Comparison of ENCODE assay signal across 11 mouse cellular contexts in genomic region chr3:38360421-38360921, GRCm38 (mm10).
DNase-seq lines count a peak whose midpoint lies in the region; ATAC-seq and TF ChIP-seq lines count a peak whose summit lies in the region.
"Had no signal": no experiment of that assay in that cellular context is flagged by ENCODE, and none has a peak within 500 bp of the region (broad histone marks: within the 10 kb centered on the region; RNA-seq: fewer than 3 reads in every experiment).

No protein-coding gene starts in this region.

- TF ChIP-seq CTCF in gastrocnemius, adult 2 months (IDR thresholded peaks at IDR 0.05), result no peak

- DNase-seq in gastrocnemius, adult 2 months, result no peak
- DNase-seq in gastrocnemius, postnatal 36 days, result no peak
- DNase-seq in lung, postnatal 10 days, result peak; percentile 8
- DNase-seq in lung, postnatal 14 days, result no peak
- no peak for DNase-seq in layer of hippocampus, adult 8-10 months (ENCODE audit: low spot score in 2 of 2)
- DNase-seq: gastrocnemius, postnatal 10 days; left cerebral cortex, postnatal 4 days had no signal

- H3K9me3 ChIP-seq in heart, embryonic 15.5 days (replicated peaks), result no peaks in the 10 kb centered on the region
- H3K9me3 ChIP-seq in midbrain, embryonic 13.5 days, result no peaks in the 10 kb centered on the region

- WGBS in heart, embryonic 15.5 days, result 32% methylated on average over 3 of the region's 3 CpGs
- WGBS in midbrain, embryonic 13.5 days, result 27% methylated on average over 3 of the region's 3 CpGs

- no peaks in the 10 kb centered on the region for H3K36me3 ChIP-seq in heart, embryonic 15.5 days
- H3K36me3 ChIP-seq in midbrain, embryonic 13.5 days, result no peaks in the 10 kb centered on the region

- no peak overlapping the region for H3K4me3 ChIP-seq in gastrocnemius, adult 2 months
- no peak overlapping the region for H3K4me3 ChIP-seq in heart, embryonic 15.5 days
- H3K4me3 ChIP-seq in midbrain, embryonic 13.5 days (replicated peaks), result no peak overlapping the region

- no peak for ATAC-seq in heart, embryonic 15.5 days (replicated peaks; ENCODE audit: insufficient number of reproducible peaks, insufficient read depth, low FRiP score, low read depth)
- ATAC-seq in midbrain, embryonic 13.5 days, result 0 out of 2 replicates have a peak, but pooled peaks have one; percentile 17
- ATAC-seq in megakaryocyte progenitor cell, adult 5-6 weeks (replicated peaks; ENCODE audit: poor library complexity), result no peak
- ATAC-seq: inflammation-experienced regulatory T-cells, adult 6 months had no signal

- H3K9ac ChIP-seq in heart, embryonic 15.5 days, result no peak overlapping the region
- no peak overlapping the region for H3K9ac ChIP-seq in midbrain, embryonic 13.5 days (replicated peaks)

- no peaks in the 10 kb centered on the region for H3K27me3 ChIP-seq in heart, embryonic 15.5 days
- H3K27me3 ChIP-seq in midbrain, embryonic 13.5 days, result no peaks in the 10 kb centered on the region

- H3K27ac ChIP-seq in gastrocnemius, adult 2 months, result peak overlapping the region; percentile 40; the same call in 1 of the 2 replicates
- peak overlapping the region; percentile 56 for H3K27ac ChIP-seq in heart, embryonic 15.5 days
- peak overlapping the region; percentile 1; the same call in 1 of the 2 replicates for H3K27ac ChIP-seq in midbrain, embryonic 13.5 days

- H3K4me1 ChIP-seq in heart, embryonic 15.5 days (replicated peaks), result peaks cover 23% of the 10 kb centered on the region
- peaks cover 18% of the 10 kb centered on the region for H3K4me1 ChIP-seq in midbrain, embryonic 13.5 days (replicated peaks)

- intact Hi-C loops in gastrocnemius, adult 2 months (cut with DNase I), result no loop called here
- intact Hi-C loops in gastrocnemius, postnatal 36 days (cut with DNase I), result no loop called here

- no peak overlapping the region for H3K4me2 ChIP-seq in heart, embryonic 15.5 days
- no peak overlapping the region for H3K4me2 ChIP-seq in midbrain, embryonic 13.5 days (replicated peaks)

Comparison
In these comparisons a context has a peak if more than half of its experiments do, and no peak if none do; other contexts are left out.
1. H3K27ac ChIP-seq: peak in every context shown above with its lines; median percentile 56 in heart, embryonic 15.5 days; 40 in gastrocnemius, adult 2 months; 1 in midbrain, embryonic 13.5 days.